Mouse (Mus musculus): ENCODE results near the gene Stk40.

- no peak for TF ChIP-seq CTCF (IDR thresholded peaks at IDR 0.05; ENCODE audit: low read depth)
- no peak for TF ChIP-seq EP300 (IDR thresholded peaks at IDR 0.05; ENCODE audit: low read depth)
Observed at GRCm38 (mm10) chr4:126130502-126130901, 26.7 kb downstream of the Stk40 start.

Measured in heart, postnatal 0 days (tissue).